Mouse (Mus musculus) heart, embryonic 11.5 days (tissue): ENCODE data around the gene Synj2. TPM values are rescaled to one million over a fixed set of nuclear protein-coding genes. Genes with fewer than 3 reads are reported as not detected.

Experiments
- ATAC-seq: fragments of 200-750 bp; cut with Nextera tagmentation; replicated peaks from 2 replicates; pipeline ENCODE4 v1.8.0; 2017; ENCODE audit warnings: moderate library complexity; ENCODE audit not compliant: insufficient number of reproducible peaks, low FRiP score, low TSS enrichment
- H3K27ac ChIP-seq: fragments of 300-500 bp; sonication (generic); 2 replicates; pipeline ENCODE4 v1.5.1; 2014; ENCODE audit warnings: mild to moderate bottlenecking, low read depth, low read length
- H3K27me3 ChIP-seq: fragments of 300-500 bp; sonication (generic); 2 replicates; pipeline ENCODE4 v1.6.1; 2014; ENCODE audit warnings: mild to moderate bottlenecking, low read length, mixed read lengths; ENCODE audit not compliant: control insufficient read depth, insufficient read depth
- H3K36me3 ChIP-seq: fragments of 300-500 bp; sonication (generic); 2 replicates; pipeline ENCODE4 v1.6.1; 2014; ENCODE audit warnings: mild to moderate bottlenecking, low read length, moderate library complexity, mixed read lengths; ENCODE audit not compliant: control insufficient read depth, insufficient read depth
- H3K4me1 ChIP-seq: fragments of 300-500 bp; sonication (generic); 2 replicates; pipeline ENCODE4 v1.6.1; 2014; ENCODE audit warnings: low read length; ENCODE audit not compliant: control insufficient read depth, insufficient read depth
- H3K4me2 ChIP-seq: fragments of 300-500 bp; sonication (generic); 2 replicates; pipeline ENCODE4 v1.6.1; 2014; ENCODE audit warnings: mild to moderate bottlenecking, moderate library complexity
- H3K4me3 ChIP-seq: fragments of 300-500 bp; sonication (generic); 2 replicates; pipeline ENCODE4 v1.5.1; 2014; ENCODE audit warnings: low read depth, low read length
- H3K9ac ChIP-seq: fragments of 300-500 bp; sonication (generic); 2 replicates; pipeline ENCODE4 v1.6.1; 2014; ENCODE audit warnings: mild to moderate bottlenecking, low read depth, low read length, moderate library complexity
- H3K9me3 ChIP-seq: fragments of 300-500 bp; sonication (generic); replicated peaks from 2 replicates; pipeline ENCODE4 v1.6.1; 2016; ENCODE audit warnings: low read length; ENCODE audit not compliant: control insufficient read depth
- WGBS: fragments of 180-500 bp; shearing (Covaris S2); extraction: QIAGEN DNeasy Blood & Tissue Kit; methylation state at CpG from one replicate; pipeline ENCODE4 v1.1.7; 2014; ENCODE audit not compliant: insufficient replicate concordance; 5-methylcytosine and 5-hydroxymethylcytosine counted together
- polyA plus RNA-seq: library from polyadenylated mRNA; unstranded; fragments of >200 nt; fragmentation: Nextera tagmentation; extraction: Ambion mirVana; gene quantifications from 2 replicates; pipeline ENCODE4 v1.2.1, GENCODE M21; 2014

Gene Synj2
- 3.0 and 3.3 TPM in 2 replicates for polyA plus RNA-seq

DNA sequence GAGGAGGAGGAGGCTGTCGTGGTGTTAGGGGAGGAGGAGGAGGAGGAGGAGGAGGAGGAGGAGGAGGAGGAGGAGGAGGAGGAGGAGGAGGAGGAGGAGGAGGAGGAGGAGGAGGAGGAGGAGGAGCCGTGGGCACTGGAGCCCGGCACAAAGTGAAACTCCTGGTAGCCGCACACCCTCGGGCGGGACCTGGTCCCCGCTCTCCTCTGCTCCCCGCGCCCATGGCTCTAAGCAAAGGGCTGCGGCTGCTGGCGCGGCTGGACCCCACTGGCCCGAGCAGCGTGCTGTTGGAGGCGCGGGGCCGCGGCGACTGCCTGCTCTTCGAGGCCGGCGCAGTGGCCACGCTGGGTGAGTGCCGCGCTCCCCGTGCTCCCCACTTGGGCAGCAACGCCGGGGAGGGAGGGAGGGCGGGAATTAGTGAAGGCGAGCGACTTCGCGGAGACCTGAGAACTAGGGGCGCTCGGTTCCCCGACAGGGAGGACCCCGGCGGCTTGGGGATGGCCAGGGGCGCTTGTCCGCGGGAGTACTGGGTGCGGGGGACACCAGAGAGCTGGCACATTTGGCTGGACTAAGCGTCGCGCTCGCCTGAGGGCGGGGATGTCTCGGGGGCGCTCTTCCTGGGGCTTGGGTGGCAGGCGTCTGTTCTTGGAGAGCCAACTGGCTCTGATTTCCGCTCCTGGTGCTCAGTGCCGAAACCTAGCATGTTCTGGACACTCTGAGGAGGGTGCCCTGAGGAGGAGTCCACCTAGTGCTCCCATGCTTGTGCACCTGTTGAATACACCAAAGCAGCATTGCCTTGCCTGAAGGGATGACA is at the start of gene Synj2:
Synj2 (plus strand) TSS at position 51 of the 814 bp plus-strand sequence.
- ATAC-seq = peak; percentile 62
- H3K4me3 ChIP-seq = peak within 1 kb of the TSS; percentile 72
- H3K27ac ChIP-seq = peak within 1 kb of the TSS; percentile 15; the same call in 1 of the 2 replicates

DNA sequence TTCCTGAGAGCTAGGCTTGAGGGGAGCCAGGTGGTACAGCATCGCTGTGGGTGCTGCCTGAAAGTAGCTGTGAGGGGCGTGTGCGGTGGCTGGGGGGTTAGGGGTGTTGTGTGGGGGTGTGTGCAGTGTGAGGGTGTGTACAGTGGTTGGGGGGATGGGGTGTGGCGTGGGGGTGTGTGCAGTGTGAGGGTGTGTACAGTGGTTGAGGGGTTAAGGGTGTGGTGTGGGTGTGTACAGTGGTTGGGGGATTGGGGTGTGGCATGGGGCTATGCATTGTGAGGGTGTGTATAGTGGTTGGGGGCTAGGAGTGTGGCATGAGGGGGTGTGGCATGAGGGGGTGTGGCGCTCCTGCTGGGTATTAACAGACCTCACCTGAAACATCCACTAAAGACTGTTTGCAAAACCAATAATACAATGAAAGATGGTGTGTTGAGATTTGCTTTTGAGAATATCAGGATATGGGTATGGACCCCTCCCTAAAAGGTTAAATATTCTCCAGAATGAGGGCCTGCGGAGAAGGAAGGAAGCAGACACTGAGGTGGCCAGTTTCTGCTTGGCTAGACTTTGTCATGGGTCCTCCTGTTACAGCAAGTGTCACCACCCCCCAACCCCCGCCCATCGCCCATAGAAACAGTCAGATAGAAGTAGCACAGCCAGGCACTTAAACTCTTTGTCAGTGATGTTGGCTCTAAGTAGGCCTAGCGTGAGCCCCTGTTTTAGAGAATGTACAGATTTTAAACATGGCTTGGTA is 49.0 kb upstream of the Synj2 start:
- H3K9ac ChIP-seq = no peak overlapping the region
- 0 out of 2 replicates have a peak, but pooled peaks have one; percentile 37 for ATAC-seq
- H3K4me2 ChIP-seq = no peak overlapping the region
- no peaks in the 10 kb centered on the region; the same call in 1 of the 2 replicates for H3K36me3 ChIP-seq
- H3K9me3 ChIP-seq = no peaks in the 10 kb centered on the region
- H3K27ac ChIP-seq = peak overlapping the region; percentile 42
- peaks cover 17% of the 10 kb centered on the region for H3K4me1 ChIP-seq
- no peak overlapping the region for H3K4me3 ChIP-seq
- no peaks in the 10 kb centered on the region for H3K27me3 ChIP-seq
- 77% methylated on average over 9 of the region's 9 CpGs for WGBS

More for the DNA sequence above, at the start of gene Synj2:
- H3K9me3 ChIP-seq = no peaks in the 10 kb centered on the region
- WGBS = 2% methylated on average over 45 of the region's 52 CpGs
- peak within 1 kb of the TSS; percentile 92 for H3K4me2 ChIP-seq
- peak within 1 kb of the TSS; percentile 85 for H3K9ac ChIP-seq
- H3K36me3 ChIP-seq = no peaks in the 10 kb centered on the region
- H3K27me3 ChIP-seq = peaks cover 7% of the 10 kb centered on the region
- H3K4me1 ChIP-seq = peaks cover 3% of the 10 kb centered on the region; the same call in 1 of the 2 replicates

DNA sequence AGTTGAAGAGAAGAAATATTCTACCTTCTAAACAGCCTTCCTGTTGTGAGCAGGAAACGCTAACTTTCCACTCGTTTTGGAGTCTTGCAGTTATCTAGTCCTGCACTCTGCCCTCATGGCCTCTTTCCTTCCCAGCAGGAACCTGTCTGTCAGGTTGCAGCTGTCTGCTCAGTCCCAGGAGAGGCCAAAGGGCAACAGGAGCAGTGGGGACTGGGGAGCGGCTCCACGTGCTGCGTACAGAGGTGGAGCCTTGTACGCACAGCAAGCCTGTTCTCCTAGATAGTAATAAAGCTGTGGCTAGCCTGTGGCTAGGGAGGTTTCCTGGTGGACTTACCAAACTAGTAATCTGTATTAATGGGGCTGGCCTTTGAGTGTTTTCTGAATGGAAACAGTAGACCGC is 48.0 kb upstream of the Synj2 start:
- no peaks in the 10 kb centered on the region for H3K27me3 ChIP-seq
- no peak overlapping the region for H3K4me3 ChIP-seq
- H3K4me1 ChIP-seq = peaks cover 17% of the 10 kb centered on the region
- no peaks in the 10 kb centered on the region; the same call in 1 of the 2 replicates for H3K36me3 ChIP-seq
- H3K27ac ChIP-seq = peak overlapping the region; percentile 42; the same call in 1 of the 2 replicates
- ATAC-seq = peak; percentile 52; the same call in 1 of the 2 replicates
- no peaks in the 10 kb centered on the region for H3K9me3 ChIP-seq
- H3K4me2 ChIP-seq = no peak overlapping the region
- WGBS = 20% methylated on average over 7 of the region's 7 CpGs
- no peak overlapping the region for H3K9ac ChIP-seq

DNA sequence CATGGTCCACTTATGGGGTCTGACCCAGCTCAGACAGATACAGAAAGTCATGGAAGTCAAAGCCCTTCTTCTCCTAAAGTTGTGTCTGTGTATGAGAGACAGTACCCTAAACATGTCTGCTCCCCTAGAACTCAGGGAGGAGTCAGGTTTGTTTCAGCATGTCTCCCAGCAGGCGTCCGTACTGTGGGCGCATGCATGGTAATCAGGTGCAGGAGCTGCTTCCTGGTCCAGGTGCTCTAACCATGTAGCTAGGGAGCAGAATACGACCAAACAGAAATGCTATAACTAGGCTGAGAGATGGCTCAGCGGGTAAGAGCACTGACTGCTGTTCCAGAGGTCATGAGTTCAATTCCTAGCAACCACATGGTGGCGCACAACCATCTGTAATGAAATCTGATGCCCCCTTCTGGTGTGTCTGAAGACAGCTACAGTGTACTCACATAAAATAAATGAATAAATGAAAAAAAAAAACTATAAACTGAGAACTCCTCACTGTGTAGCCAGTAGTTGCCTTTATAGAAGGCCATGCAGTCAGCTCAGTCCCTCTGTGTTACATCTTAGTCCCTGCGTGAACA is 47.4 kb upstream of the Synj2 start:
- H3K4me1 ChIP-seq = peaks cover 17% of the 10 kb centered on the region
- peak overlapping the region; percentile 42; the same call in 1 of the 2 replicates for H3K27ac ChIP-seq
- no peaks in the 10 kb centered on the region for H3K27me3 ChIP-seq
- ATAC-seq = no peak
- H3K4me2 ChIP-seq = no peak overlapping the region
- no peaks in the 10 kb centered on the region; the same call in 1 of the 2 replicates for H3K36me3 ChIP-seq
- no peak overlapping the region for H3K4me3 ChIP-seq
- no peak overlapping the region for H3K9ac ChIP-seq
- 74% methylated on average over 7 of the region's 7 CpGs for WGBS
- H3K9me3 ChIP-seq = no peaks in the 10 kb centered on the region

DNA sequence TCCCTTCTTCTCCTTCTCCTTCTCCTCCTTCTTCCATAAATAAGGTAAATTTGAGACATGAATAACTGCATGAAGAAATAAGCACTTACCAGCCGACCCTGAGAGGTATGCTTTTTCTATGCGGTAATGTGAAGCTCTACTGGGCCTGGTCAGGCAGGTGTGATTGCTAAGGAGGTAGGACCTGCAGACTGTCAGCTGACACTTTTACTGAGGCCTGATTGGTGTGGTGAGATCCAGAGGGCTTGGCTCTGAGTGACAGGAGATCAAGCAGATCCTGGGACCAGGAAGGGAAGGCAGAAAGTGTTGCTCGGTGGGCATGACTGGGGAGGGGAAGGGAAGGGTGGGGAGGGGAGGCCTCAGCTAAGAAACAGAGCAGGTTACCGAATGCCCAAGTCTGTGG is 45.0 kb upstream of the Synj2 start:
- 40% methylated on average over 4 of the region's 4 CpGs for WGBS
- ATAC-seq = no peak

GRCm38 (mm10) chr17:5896607-5897006 is 44.5 kb upstream of the Synj2 start:
- Histone ChIP-seq H3K9me3 (no peaks in the 10 kb centered on the region), H3K27me3 (no peaks in the 10 kb centered on the region), H3K36me3 (peaks cover 7% of the 10 kb centered on the region; the same call in 1 of the 2 replicates), H3K4me1 (peaks cover 17% of the 10 kb centered on the region), H3K9ac (no peak overlapping the region), H3K4me2 (no peak overlapping the region), H3K27ac (no peak overlapping the region), H3K4me3 (no peak overlapping the region)
- ATAC-seq = no peak
- 71% methylated on average over 7 of the region's 7 CpGs for WGBS

More for the DNA sequence above, 45.0 kb upstream of the Synj2 start:
- Histone ChIP-seq H3K4me1 (peaks cover 17% of the 10 kb centered on the region), H3K36me3 (peaks cover 7% of the 10 kb centered on the region; the same call in 1 of the 2 replicates), H3K9ac (no peak overlapping the region), H3K27ac (no peak overlapping the region), H3K4me3 (no peak overlapping the region), H3K27me3 (no peaks in the 10 kb centered on the region), H3K4me2 (no peak overlapping the region), H3K9me3 (no peaks in the 10 kb centered on the region)

GRCm38 (mm10) chr17:5897326-5898200 is 43.5 kb upstream of the Synj2 start:
- H3K36me3 ChIP-seq = peaks cover 7% of the 10 kb centered on the region; the same call in 1 of the 2 replicates
- no peaks in the 10 kb centered on the region for H3K9me3 ChIP-seq
- no peak overlapping the region for H3K9ac ChIP-seq
- peaks cover 12% of the 10 kb centered on the region for H3K4me1 ChIP-seq
- H3K4me3 ChIP-seq = no peak overlapping the region
- ATAC-seq = no peak
- H3K27me3 ChIP-seq = no peaks in the 10 kb centered on the region
- WGBS = 91% methylated on average over 17 of the region's 17 CpGs
- H3K4me2 ChIP-seq = no peak overlapping the region
- no peak overlapping the region for H3K27ac ChIP-seq
